Mouse (Mus musculus): ENCODE results near the gene Tfrc. TPM values are rescaled to one million over a fixed set of nuclear protein-coding genes. Genes with fewer than 3 reads are reported as not detected.

Tfrc gene
- polyA plus RNA-seq, 1 experiment from 2014 or later: 40.2 TPM

GRCm38 (mm10) chr16:32682194-32682593 lies 73.5 kb downstream of the Tfrc start:
- Histone ChIP-seq H3K9me3 (ENCODE audit: control insufficient read depth, low read length) (no peaks in the 10 kb centered on the region), H3K4me2 (ENCODE audit: low read depth, low read length) (no peak overlapping the region), H3K4me3 (ENCODE audit: low read depth, low read length) (no peak overlapping the region), H3K36me3 (ENCODE audit: control insufficient read depth, insufficient read depth, low read length) (peaks cover 49% of the 10 kb centered on the region), H3K27me3 (replicated peaks; ENCODE audit: control insufficient read depth, insufficient read depth, low read length) (no peaks in the 10 kb centered on the region), H3K27ac (replicated peaks; ENCODE audit: low read depth, low read length) (no peak overlapping the region), H3K4me1 (ENCODE audit: control insufficient read depth, insufficient read depth, low read length) (no peaks in the 10 kb centered on the region), H3K9ac (ENCODE audit: low read depth, low read length) (no peak overlapping the region)
- peak; percentile 88 for DNase-seq (ENCODE audit: low spot score)
- 27% methylated on average over 5 of the region's 5 CpGs for WGBS
- ATAC-seq (ENCODE audit: low read depth): peak; percentile 58; the same call in 1 of the 2 replicates

Other genes with a start within 250 kb of the Tfrc start
- gene Tm4sf19, start 208.4 kb upstream of the Tfrc start, polyA plus RNA-seq (2014; fragmentation: Nextera tagmentation; extraction: Ambion mirVana): 0.14 TPM in 1 of 2 replicates, not detected in the other
- 29.2 and 30.4 TPM in 2 replicates for gene Tctex1d2, start 189.2 kb upstream of the Tfrc start, polyA plus RNA-seq (2014; fragmentation: Nextera tagmentation; extraction: Ambion mirVana)
- gene Pcyt1a, start 178.0 kb upstream of the Tfrc start, polyA plus RNA-seq (2014; fragmentation: Nextera tagmentation; extraction: Ambion mirVana): 43.2 and 45.7 TPM in 2 replicates
- gene Slc51a, start 121.0 kb upstream of the Tfrc start, polyA plus RNA-seq (2014; fragmentation: Nextera tagmentation; extraction: Ambion mirVana): 0.29 TPM in 2 replicates
- not detected in 2 replicates for gene Zdhhc19, start 112.7 kb upstream of the Tfrc start, polyA plus RNA-seq (2014; fragmentation: Nextera tagmentation; extraction: Ambion mirVana)
- 14.6 and 14.8 TPM in 2 replicates for gene Tnk2, start 35.0 kb downstream of the Tfrc start, polyA plus RNA-seq (2014; fragmentation: Nextera tagmentation; extraction: Ambion mirVana)
- 1.6 and 1.8 TPM in 2 replicates for gene Muc4, start 127.0 kb downstream of the Tfrc start, polyA plus RNA-seq (2014; fragmentation: Nextera tagmentation; extraction: Ambion mirVana)
- gene Muc20, start 188.5 kb downstream of the Tfrc start, polyA plus RNA-seq (2014; fragmentation: Nextera tagmentation; extraction: Ambion mirVana): 0.43 and 0.79 TPM in 2 replicates
- not detected in 2 replicates for gene Smbd1, start 201.6 kb downstream of the Tfrc start, polyA plus RNA-seq (2014; fragmentation: Nextera tagmentation; extraction: Ambion mirVana)

Data from embryonic facial prominence, embryonic 14.5 days (tissue).